Mouse (Mus musculus) central nervous system, embryonic 18 days (tissue): ENCODE measurements around the gene Rtn4rl2. TPM values are rescaled to one million over a fixed set of nuclear protein-coding genes. Genes with fewer than 3 reads are reported as not detected.

Source experiments
- polyA plus RNA-seq: library from polyadenylated mRNA; depleted of rRNA; stranded (reverse); fragments of >200 nt; gene quantifications from 2 replicates; pipeline ENCODE4 v1.2.3, GENCODE M21; 2012; rRNA removed

Rtn4rl2 gene
- polyA plus RNA-seq: 24.1 and 28.7 TPM in 2 replicates

GRCm38 (mm10) chr2:84886234-84886731 is at the start of gene Rtn4rl2:
TSS of gene Rtn4rl2 (minus strand) at chr2:84886710.

GRCm38 (mm10) chr2:84838593-84838949 is 47.9 kb downstream of the Rtn4rl2 start, which contains the start of gene Slc43a1:
TSS of gene Slc43a1 (plus strand) at chr2:84838850.

GRCm38 (mm10) chr2:84826488-84827282 is 59.8 kb downstream of the Rtn4rl2 start, which contains the start of gene Timm10:
TSS of gene Timm10 (plus strand) at chr2:84826997.

GRCm38 (mm10) chr2:84822552-84822951 is 64.0 kb downstream of the Rtn4rl2 start, which contains the start of gene Smtnl1:
TSS of gene Smtnl1 (minus strand) at chr2:84822652.

Other genes starting within 250 kb of the Rtn4rl2 start
- 67.7 and 68.7 TPM in 2 replicates for gene Ctnnd1, start 235.9 kb downstream of the Rtn4rl2 start, polyA plus RNA-seq
- not detected in 2 replicates for gene Btbd18, start 227.6 kb downstream of the Rtn4rl2 start, polyA plus RNA-seq
- 167 and 173 TPM in 2 replicates for gene Selenoh, start 215.9 kb downstream of the Rtn4rl2 start, polyA plus RNA-seq
- not detected in 2 replicates for gene Gm28635, start 208.7 kb downstream of the Rtn4rl2 start, polyA plus RNA-seq
- gene Med19, start 208.3 kb downstream of the Rtn4rl2 start, polyA plus RNA-seq: 34.8 and 35.5 TPM in 2 replicates
- gene Tmx2, start 207.6 kb downstream of the Rtn4rl2 start, polyA plus RNA-seq: 199 and 202 TPM in 2 replicates
- gene Zdhhc5, start 171.5 kb downstream of the Rtn4rl2 start, polyA plus RNA-seq: 27.7 and 27.9 TPM in 2 replicates
- gene Clp1, start 159.4 kb downstream of the Rtn4rl2 start, polyA plus RNA-seq: 14.1 and 14.7 TPM in 2 replicates
- 45.5 and 46.4 TPM in 2 replicates for gene Ypel4, start 152.7 kb downstream of the Rtn4rl2 start, polyA plus RNA-seq
- 4.9 and 6.1 TPM in 2 replicates for gene Gm19426, start 143.1 kb downstream of the Rtn4rl2 start, polyA plus RNA-seq
- 14.7 and 19.9 TPM in 2 replicates for gene Serping1, start 111.3 kb downstream of the Rtn4rl2 start, polyA plus RNA-seq
- 11.0 and 12.9 TPM in 2 replicates for gene Ube2l6, start 87.9 kb downstream of the Rtn4rl2 start, polyA plus RNA-seq
- 1.5 TPM in 1 of 2 replicates, not detected in the other for gene Smtnl1, start 64.1 kb downstream of the Rtn4rl2 start, polyA plus RNA-seq
- gene Timm10, start 59.7 kb downstream of the Rtn4rl2 start, polyA plus RNA-seq: 108 and 122 TPM in 2 replicates
- gene Slc43a1, start 47.9 kb downstream of the Rtn4rl2 start, polyA plus RNA-seq: 1.5 and 1.6 TPM in 2 replicates
- 8.2 and 11.9 TPM in 2 replicates for gene Slc43a3, start 49.9 kb upstream of the Rtn4rl2 start, polyA plus RNA-seq
- gene Prg2, start 93.8 kb upstream of the Rtn4rl2 start, polyA plus RNA-seq: not detected in 2 replicates
- not detected in 2 replicates for gene Prg3, start 101.5 kb upstream of the Rtn4rl2 start, polyA plus RNA-seq
- 170 and 182 TPM in 2 replicates for gene Ssrp1, start 150.5 kb upstream of the Rtn4rl2 start, polyA plus RNA-seq
- 1.2 and 7.3 TPM in 2 replicates for gene P2rx3, start 150.8 kb upstream of the Rtn4rl2 start, polyA plus RNA-seq
- gene Tnks1bp1, start 161.3 kb upstream of the Rtn4rl2 start, polyA plus RNA-seq: 32.7 and 35.2 TPM in 2 replicates
- 13.4 and 13.9 TPM in 2 replicates for gene Aplnr, start 249.5 kb upstream of the Rtn4rl2 start, polyA plus RNA-seq